Mouse (Mus musculus) forebrain, embryonic 11.5 days (tissue): ENCODE measurements around the gene Tbx10. TPM values are rescaled to one million over a fixed set of nuclear protein-coding genes. Genes with fewer than 3 reads are reported as not detected.
"Not testable (repeated sequence)": the region's sequence is repeated elsewhere in the genome, so short reads cannot be mapped to it uniquely, and the experiment has no call there.

ENCODE experiments used
- ATAC-seq: fragments of 200-750 bp; cut with Nextera tagmentation; replicated peaks from 2 replicates; pipeline ENCODE4 v1.8.0; 2017; ENCODE audit warnings: moderate TSS enrichment; ENCODE audit not compliant: low FRiP score
- DNase-seq: peaks from one replicate; pipeline ENCODE4 v3.0.0-alpha.2; 2017; ENCODE audit warnings: low spot score
- H3K27ac ChIP-seq: fragments of 300-500 bp; sonication (generic); 2 replicates; pipeline ENCODE4 v1.5.1; 2014; ENCODE audit warnings: low read depth, low read length
- H3K27me3 ChIP-seq: fragments of 300-500 bp; sonication (generic); 2 replicates; pipeline ENCODE4 v1.6.1; 2014; ENCODE audit warnings: mild to moderate bottlenecking, low read length, mixed read lengths; ENCODE audit not compliant: control insufficient read depth, insufficient read depth
- H3K36me3 ChIP-seq: fragments of 300-500 bp; sonication (generic); 2 replicates; pipeline ENCODE4 v1.6.1; 2014; ENCODE audit warnings: mild to moderate bottlenecking, low read length, moderate library complexity, mixed read lengths; ENCODE audit not compliant: control insufficient read depth, insufficient read depth
- H3K4me1 ChIP-seq: fragments of 300-500 bp; sonication (generic); replicated peaks from 2 replicates; pipeline ENCODE4 v1.6.1; 2014; ENCODE audit warnings: low read length, mixed read lengths; ENCODE audit not compliant: control insufficient read depth, insufficient read depth
- H3K4me2 ChIP-seq: fragments of 300-500 bp; sonication (generic); 2 replicates; pipeline ENCODE4 v1.6.1; 2014; ENCODE audit warnings: low read depth, mild to moderate bottlenecking, low read length, moderate library complexity, mixed read lengths; ENCODE audit not compliant: severe bottlenecking
- H3K4me3 ChIP-seq: fragments of 300-500 bp; sonication (generic); 2 replicates; pipeline ENCODE4 v1.5.1; 2014; ENCODE audit warnings: low read depth, low read length
- H3K9ac ChIP-seq: fragments of 300-500 bp; sonication (generic); 2 replicates; pipeline ENCODE4 v1.6.1; 2014; ENCODE audit warnings: low read length
- H3K9me3 ChIP-seq: fragments of 300-500 bp; sonication (generic); 2 replicates; pipeline ENCODE4 v1.6.1; 2016; ENCODE audit warnings: low read length, mixed read lengths; ENCODE audit not compliant: control insufficient read depth
- WGBS: fragments of 180-500 bp; shearing (Covaris S2); extraction: QIAGEN DNeasy Blood & Tissue Kit; methylation state at CpG from one replicate; pipeline ENCODE4 v1.1.7; 2014; 5-methylcytosine and 5-hydroxymethylcytosine counted together
- polyA plus RNA-seq: library from polyadenylated mRNA; unstranded; fragments of >200 nt; fragmentation: Nextera tagmentation; extraction: Ambion mirVana; gene quantifications from 2 replicates; pipeline ENCODE4 v1.2.1, GENCODE M21; 2014

The Tbx10 gene
- polyA plus RNA-seq, 1 experiment from 2014 or later: not detected

DNA sequence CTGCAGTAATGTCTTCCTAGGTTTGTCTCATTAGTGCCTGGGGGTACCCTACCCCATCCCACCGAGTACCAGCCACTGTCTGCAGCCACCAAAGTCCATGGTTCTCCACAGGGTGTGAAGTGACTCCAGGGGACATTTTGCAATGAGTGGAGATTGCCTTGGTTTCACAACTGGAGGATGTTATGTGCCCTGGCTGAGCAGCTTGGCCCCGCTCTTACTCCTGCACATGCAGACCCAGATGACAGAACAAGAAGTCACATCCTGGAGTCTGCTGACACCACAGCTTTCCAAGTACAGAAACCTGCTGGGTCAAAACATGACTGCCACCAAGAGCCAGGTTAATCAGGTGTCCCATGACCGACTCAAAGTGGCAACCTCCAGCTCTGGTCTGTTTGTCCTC is 37.5 kb upstream of the Tbx10 start:
- Histone ChIP-seq H3K27me3 (no peaks in the 10 kb centered on the region), H3K4me1 (no peaks in the 10 kb centered on the region), H3K36me3 (no peaks in the 10 kb centered on the region), H3K4me2 (no peak overlapping the region), H3K9me3 (no peaks in the 10 kb centered on the region), H3K9ac (no peak overlapping the region), H3K27ac (no peak overlapping the region), H3K4me3 (no peak overlapping the region)
- DNase-seq (no peak), ATAC-seq (no peak)
- WGBS: 82% methylated on average over 3 of the region's 3 CpGs

- Histone ChIP-seq H3K4me1 (no peaks in the 10 kb centered on the region), H3K9ac (no peak overlapping the region), H3K36me3 (no peaks in the 10 kb centered on the region), H3K27me3 (no peaks in the 10 kb centered on the region), H3K4me2 (no peak overlapping the region), H3K27ac (no peak overlapping the region), H3K9me3 (no peaks in the 10 kb centered on the region), H3K4me3 (no peak overlapping the region)
- 54% methylated on average over 4 of the region's 4 CpGs for WGBS
- DNase-seq: no peak
- no peak for ATAC-seq
Observed at GRCm38 (mm10) chr19:3955804-3956203, 36.7 kb upstream of the Tbx10 start.

- H3K4me1 ChIP-seq, DNase-seq, H3K4me3 ChIP-seq, H3K9me3 ChIP-seq, H3K27ac ChIP-seq, H3K9ac ChIP-seq, H3K27me3 ChIP-seq, H3K4me2 ChIP-seq, ATAC-seq, H3K36me3 ChIP-seq: not testable (repeated sequence)
- WGBS: 87% methylated on average over 4 of the region's 5 CpGs
Observed at GRCm38 (mm10) chr19:3957296-3958036, 35.1 kb upstream of the Tbx10 start.

- Histone ChIP-seq H3K27ac (no peak within 1 kb of the TSS), H3K4me3 (no peak within 1 kb of the TSS), H3K4me1 (no peaks in the 10 kb centered on the region), H3K27me3 (no peaks in the 10 kb centered on the region), H3K9me3 (no peaks in the 10 kb centered on the region), H3K4me2 (no peak within 1 kb of the TSS), H3K36me3 (no peaks in the 10 kb centered on the region), H3K9ac (no peak within 1 kb of the TSS)
- ATAC-seq (no peak), DNase-seq (no peak)
- 80% methylated on average over 4 of the region's 4 CpGs for WGBS
Observed at GRCm38 (mm10) chr19:3958470-3958869, 34.1 kb upstream of the Tbx10 start, which contains the start of gene Aldh3b3. Gene Aldh3b3 (plus strand): TSS chr19:3958645.

- Histone ChIP-seq H3K9me3 (no peaks in the 10 kb centered on the region), H3K27ac (no peak overlapping the region)
Observed at GRCm38 (mm10) chr19:3959030-3959429, 33.5 kb upstream of the Tbx10 start.

DNA sequence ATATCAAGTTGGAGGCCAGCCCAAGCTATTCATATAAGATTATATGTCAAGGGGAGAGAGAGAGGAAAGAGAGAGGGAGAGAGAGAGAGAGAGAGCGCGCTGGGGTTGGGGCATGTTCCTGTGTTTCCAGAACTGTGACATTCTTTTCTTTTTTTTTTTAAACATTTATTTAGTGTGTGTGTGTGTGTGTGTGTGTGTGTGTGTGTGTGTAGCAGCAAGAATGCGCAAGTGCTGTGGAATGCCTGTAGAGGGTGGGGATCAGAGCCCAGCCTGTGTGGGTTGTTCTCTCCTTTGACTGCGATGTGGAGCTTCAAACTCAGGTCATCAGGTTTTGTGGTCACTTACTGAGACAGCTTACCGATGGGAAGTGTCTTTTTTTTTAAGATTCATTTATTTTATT is 32.3 kb upstream of the Tbx10 start:
- no peaks in the 10 kb centered on the region for H3K27me3 ChIP-seq
- 91% methylated on average over 5 of the region's 5 CpGs for WGBS
- no peaks in the 10 kb centered on the region for H3K9me3 ChIP-seq
- ATAC-seq (no peak), DNase-seq (no peak)
- no peaks in the 10 kb centered on the region for H3K36me3 ChIP-seq
- no peak overlapping the region for H3K4me3 ChIP-seq
- no peak overlapping the region for H3K9ac ChIP-seq
- H3K4me2 ChIP-seq: no peak overlapping the region
- H3K27ac ChIP-seq: no peak overlapping the region
- no peaks in the 10 kb centered on the region for H3K4me1 ChIP-seq

More at GRCm38 (mm10) chr19:3959030-3959429, 33.5 kb upstream of the Tbx10 start:
- Histone ChIP-seq H3K4me1 (no peaks in the 10 kb centered on the region), H3K4me2 (no peak overlapping the region), H3K9ac (no peak overlapping the region), H3K4me3 (no peak overlapping the region), H3K27me3 (no peaks in the 10 kb centered on the region), H3K36me3 (no peaks in the 10 kb centered on the region)
- DNase-seq (no peak), ATAC-seq (no peak)

GRCm38 (mm10) chr19:3961805-3962204 is 30.7 kb upstream of the Tbx10 start:
- H3K4me2 ChIP-seq, ATAC-seq, H3K27ac ChIP-seq, H3K36me3 ChIP-seq, DNase-seq, H3K27me3 ChIP-seq, H3K9me3 ChIP-seq, H3K4me1 ChIP-seq, H3K4me3 ChIP-seq, H3K9ac ChIP-seq: not testable (repeated sequence)
- WGBS: 80% methylated on average over 6 of the region's 6 CpGs

DNA sequence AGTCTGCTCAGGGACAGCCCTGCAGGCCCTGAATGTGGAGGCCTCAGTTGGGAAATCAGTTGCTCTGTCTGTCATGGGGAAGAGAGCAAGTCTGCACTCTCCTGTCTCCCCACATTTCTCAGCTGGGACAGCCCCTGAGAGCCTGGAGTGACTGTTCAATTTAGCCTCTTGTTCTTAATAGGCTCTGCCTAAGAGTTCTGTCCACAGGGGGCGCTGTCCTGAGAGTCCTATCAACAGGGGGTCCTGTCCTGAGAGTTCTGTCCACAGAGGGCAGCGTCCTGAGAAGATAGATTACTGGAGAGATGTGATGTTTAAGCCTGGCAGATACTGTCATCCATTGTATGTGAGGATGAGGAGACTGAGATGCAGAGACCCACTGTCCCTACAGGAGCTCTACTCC is 30.1 kb upstream of the Tbx10 start:
- Histone ChIP-seq H3K9me3 (no peaks in the 10 kb centered on the region), H3K4me3 (no peak overlapping the region), H3K27ac (no peak overlapping the region), H3K27me3 (no peaks in the 10 kb centered on the region), H3K9ac (no peak overlapping the region), H3K4me1 (no peaks in the 10 kb centered on the region), H3K4me2 (no peak overlapping the region), H3K36me3 (no peaks in the 10 kb centered on the region)
- ATAC-seq (no peak), DNase-seq (no peak)
- 21% methylated on average over 2 of the region's 2 CpGs for WGBS

GRCm38 (mm10) chr19:3964030-3964429 is 28.5 kb upstream of the Tbx10 start:
- no peak for ATAC-seq
- 71% methylated on average over 4 of the region's 4 CpGs for WGBS

More at GRCm38 (mm10) chr19:3964030-3964429, 28.5 kb upstream of the Tbx10 start:
- Histone ChIP-seq H3K9me3 (no peaks in the 10 kb centered on the region), H3K36me3 (no peaks in the 10 kb centered on the region), H3K27ac (no peak overlapping the region), H3K27me3 (no peaks in the 10 kb centered on the region), H3K9ac (no peak overlapping the region), H3K4me2 (no peak overlapping the region), H3K4me3 (no peak overlapping the region), H3K4me1 (no peaks in the 10 kb centered on the region)
- DNase-seq: no peak
